Mouse (Mus musculus): ENCODE measurements around the gene Ppp1r12c.
"Not testable (repeated sequence)": the region's sequence is repeated elsewhere in the genome, so short reads cannot be mapped to it uniquely, and the experiment has no call there.

The Ppp1r12c gene

GRCm38 (mm10) chr7:4501558-4502397, at the start of gene Ppp1r12c:
Ppp1r12c (minus strand) TSS chr7:4501680.
- DNase-seq (ENCODE audit: extremely low spot score, low spot score), result peak; percentile 90

GRCm38 (mm10) chr7:4547221-4547641, 45.8 kb upstream of the Ppp1r12c start, which contains the start of gene Syt5:
Syt5 (minus strand) TSS chr7:4547541.
- DNase-seq (ENCODE audit: extremely low spot score, low spot score), result no peak

- DNase-seq (ENCODE audit: extremely low spot score, low spot score), result peak; percentile 88
Observed at GRCm38 (mm10) chr7:4546591-4547131, 45.2 kb upstream of the Ppp1r12c start.

- DNase-seq (ENCODE audit: extremely low spot score, low spot score), result no peak
Observed at GRCm38 (mm10) chr7:4546050-4546449, 44.6 kb upstream of the Ppp1r12c start.

- no peak for DNase-seq (ENCODE audit: extremely low spot score, low spot score)
Observed at GRCm38 (mm10) chr7:4542013-4542412, 40.5 kb upstream of the Ppp1r12c start.

GRCm38 (mm10) chr7:4541344-4541743, 39.9 kb upstream of the Ppp1r12c start:
- DNase-seq (ENCODE audit: extremely low spot score, low spot score), result no peak

GRCm38 (mm10) chr7:4539019-4539418, 37.5 kb upstream of the Ppp1r12c start:
- DNase-seq (ENCODE audit: extremely low spot score, low spot score), result no peak

GRCm38 (mm10) chr7:4537181-4537580, 35.7 kb upstream of the Ppp1r12c start:
- DNase-seq (ENCODE audit: extremely low spot score, low spot score), result no peak

GRCm38 (mm10) chr7:4536369-4536768, 34.9 kb upstream of the Ppp1r12c start:
- DNase-seq (ENCODE audit: extremely low spot score, low spot score), result no peak

- DNase-seq (ENCODE audit: extremely low spot score, low spot score), result peak; percentile 87
Observed at GRCm38 (mm10) chr7:4532005-4532729, 30.7 kb upstream of the Ppp1r12c start, which contains the start of gene Dnaaf3. Dnaaf3 (minus strand) TSS chr7:4532453.

GRCm38 (mm10) chr7:4530166-4530565, 28.7 kb upstream of the Ppp1r12c start:
- DNase-seq (ENCODE audit: extremely low spot score, low spot score), result not testable (repeated sequence)

GRCm38 (mm10) chr7:4527302-4527689, 25.8 kb upstream of the Ppp1r12c start:
- no peak for DNase-seq (ENCODE audit: extremely low spot score, low spot score)

- peak; percentile 86 for DNase-seq (ENCODE audit: extremely low spot score, low spot score)
Observed at GRCm38 (mm10) chr7:4526341-4527301, 25.1 kb upstream of the Ppp1r12c start.

- peak; percentile 68 for DNase-seq (ENCODE audit: extremely low spot score, low spot score)
Observed at GRCm38 (mm10) chr7:4524212-4524922, 22.9 kb upstream of the Ppp1r12c start, which contains the start of gene Tnni3. Tnni3 (minus strand) TSS chr7:4524229.

- no peak for DNase-seq (ENCODE audit: extremely low spot score, low spot score)
Observed at GRCm38 (mm10) chr7:4523205-4524130, 22.0 kb upstream of the Ppp1r12c start.

- DNase-seq (ENCODE audit: extremely low spot score, low spot score), result no peak
Observed at GRCm38 (mm10) chr7:4522292-4522691, 20.8 kb upstream of the Ppp1r12c start.

GRCm38 (mm10) chr7:4521231-4522003, 19.9 kb upstream of the Ppp1r12c start:
- no peak for DNase-seq (ENCODE audit: extremely low spot score, low spot score)

- no peak for DNase-seq (ENCODE audit: extremely low spot score, low spot score)
Observed at GRCm38 (mm10) chr7:4518487-4518886, 17.0 kb upstream of the Ppp1r12c start.
